In the genomic region with DNA sequence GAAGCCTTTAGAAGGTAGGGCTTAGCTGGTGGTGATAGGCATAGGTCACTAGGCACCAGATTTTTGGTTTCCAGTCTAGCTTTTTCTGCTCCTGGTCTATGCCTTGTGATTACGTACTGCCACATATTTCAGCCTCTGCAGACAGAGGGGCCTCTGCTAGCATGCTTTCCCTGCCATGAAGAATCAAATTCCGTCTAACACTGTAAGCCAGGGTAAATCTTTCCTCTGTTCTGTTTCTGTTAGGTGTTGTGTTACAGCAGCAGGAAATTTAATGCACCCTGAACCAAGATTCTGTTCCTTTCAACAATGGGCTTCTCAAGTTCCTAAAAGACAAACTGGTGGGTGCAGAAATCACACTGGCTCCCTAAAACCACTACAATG, we compare ENCODE assay signal across 14 mouse cellular contexts.
"Had no signal": no experiment of that assay in that cellular context is flagged by ENCODE, and none has a peak within 500 bp of the region (broad histone marks: within the 10 kb centered on the region; RNA-seq: fewer than 3 reads in every experiment).

No protein-coding gene starts in this region.

- DNase-seq: kidney, postnatal 14 days; lung, adult 2 months; lung, postnatal 4 days; right cerebral cortex, adult 18-20 months; right cerebral cortex, postnatal 25 days; thymus, postnatal 36 days had no signal

- ATAC-seq: inflammation-experienced regulatory T-cells, adult 6 months; intestine, postnatal 0 days; lung, postnatal 0 days had no signal

- H3K4me3 ChIP-seq: liver, embryonic 15.5 days; midbrain, embryonic 10.5 days; myocyte; neural tube, embryonic 15.5 days had no signal

- H3K4me1 ChIP-seq: liver, embryonic 15.5 days; midbrain, embryonic 10.5 days; neural tube, embryonic 15.5 days had no signal

- H3K4me2 ChIP-seq: liver, embryonic 11.5 days; liver, embryonic 15.5 days; neural tube, embryonic 15.5 days had no signal

- H3K9me3 ChIP-seq: liver, embryonic 15.5 days; midbrain, embryonic 10.5 days; neural tube, embryonic 15.5 days had no signal

- H3K27me3 ChIP-seq: liver, embryonic 15.5 days; neural tube, embryonic 15.5 days had no signal

- H3K9ac ChIP-seq: liver, embryonic 15.5 days; neural tube, embryonic 15.5 days had no signal

- H3K27ac ChIP-seq: liver, embryonic 15.5 days; midbrain, embryonic 10.5 days; neural tube, embryonic 15.5 days had no signal

- H3K36me3 ChIP-seq: liver, embryonic 15.5 days; midbrain, embryonic 10.5 days; neural tube, embryonic 15.5 days had no signal
